Mouse (Mus musculus): Measurements from ENCODE around the gene Anxa10. TPM values are rescaled to one million over a fixed set of nuclear protein-coding genes. Genes with fewer than 3 reads are reported as not detected.

The Anxa10 gene
- polyA plus RNA-seq (2017; shearing (Covaris generic)) = 0.32 TPM

DNA sequence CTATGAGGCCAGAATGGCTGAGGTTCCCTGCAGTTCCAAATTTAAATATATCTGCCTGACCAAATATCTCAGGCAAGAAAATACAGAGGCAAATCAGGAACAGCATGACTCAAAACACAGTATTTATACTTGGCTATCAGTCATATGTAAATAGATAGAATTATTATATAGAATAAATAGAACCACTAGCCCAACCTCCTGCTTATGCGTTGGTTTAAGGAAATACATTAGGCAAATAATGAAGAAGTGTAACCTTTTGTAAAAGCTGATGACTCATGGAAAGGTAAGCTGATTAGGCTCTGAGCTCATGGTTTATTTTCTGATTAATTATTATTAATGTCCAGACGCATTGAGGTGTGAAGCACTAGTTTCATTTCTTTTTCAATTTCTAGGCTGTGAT, at the start of gene Anxa10:
Anxa10 (minus strand) TSS at position 53 of the 400 bp plus-strand sequence.

Other genes with a start within 250 kb of the Anxa10 start
- gene Palld, start 220.5 kb downstream of the Anxa10 start, polyA plus RNA-seq (2017; shearing (Covaris generic)) = 0.88 TPM
- 18.6 TPM for gene Ddx60, start 195.1 kb downstream of the Anxa10 start, polyA plus RNA-seq (2017; shearing (Covaris generic))

Measured in effector memory CD4-positive, alpha-beta T cell, adult 7 months (primary cell).